Mouse (Mus musculus) forebrain, embryonic 14.5 days (tissue): Measurements from ENCODE around the gene Ube2i. TPM values are rescaled to one million over a fixed set of nuclear protein-coding genes. Genes with fewer than 3 reads are reported as not detected.
"Not testable (repeated sequence)": the region's sequence is repeated elsewhere in the genome, so short reads cannot be mapped to it uniquely, and the experiment has no call there.

Experiments used
- ATAC-seq: fragments of 200-750 bp; cut with Nextera tagmentation; 2 replicates; pipeline ENCODE4 v1.8.0; 2017; ENCODE audit warnings: mild to moderate bottlenecking, moderate library complexity
- DNase-seq: peaks from one replicate; pipeline ENCODE4 v3.0.0-alpha.2; 2015; ENCODE audit warnings: low spot score
- H3K27ac ChIP-seq: fragments of 300-500 bp; sonication (generic); 2 replicates; pipeline ENCODE4 v1.5.1; 2014; ENCODE audit warnings: low read depth, mild to moderate bottlenecking, control low read depth, low read length, moderate library complexity
- H3K27me3 ChIP-seq: fragments of 300-500 bp; sonication (generic); replicated peaks from 2 replicates; pipeline ENCODE4 v1.6.1; 2014; ENCODE audit warnings: low read length, control low read depth, mixed read lengths; ENCODE audit not compliant: control insufficient read depth, insufficient read depth
- H3K36me3 ChIP-seq: fragments of 300-500 bp; sonication (generic); 2 replicates; pipeline ENCODE4 v1.6.1; 2014; ENCODE audit warnings: low read length, control low read depth; ENCODE audit not compliant: control insufficient read depth, insufficient read depth
- H3K4me1 ChIP-seq: fragments of 300-500 bp; sonication (generic); 2 replicates; pipeline ENCODE4 v1.6.1; 2014; ENCODE audit warnings: antibody characterized with exemption, low read length, control low read depth; ENCODE audit not compliant: control insufficient read depth, insufficient read depth
- H3K4me2 ChIP-seq: fragments of 300-500 bp; sonication (generic); 2 replicates; pipeline ENCODE4 v1.6.1; 2014; ENCODE audit warnings: mild to moderate bottlenecking, control low read depth, low read length
- H3K4me3 ChIP-seq: fragments of 300-500 bp; sonication (generic); 2 replicates; pipeline ENCODE4 v1.5.1; 2014; ENCODE audit warnings: low read depth, low read length, control low read depth
- H3K9ac ChIP-seq: fragments of 300-500 bp; sonication (generic); 2 replicates; pipeline ENCODE4 v1.6.1; 2014; ENCODE audit warnings: mild to moderate bottlenecking, low read length, control low read depth, moderate library complexity
- H3K9me3 ChIP-seq: fragments of 300-500 bp; sonication (generic); replicated peaks from 2 replicates; pipeline ENCODE4 v1.6.1; 2016; ENCODE audit warnings: low read length, control low read depth, mixed read lengths; ENCODE audit not compliant: control insufficient read depth
- WGBS: fragments of 180-500 bp; shearing (Covaris S2); extraction: QIAGEN DNeasy Blood & Tissue Kit; methylation state at CpG from one replicate; pipeline ENCODE4 v1.1.7; 2014; 5-methylcytosine and 5-hydroxymethylcytosine counted together
- polyA plus RNA-seq: library from polyadenylated mRNA; unstranded; fragments of >200 nt; fragmentation: Nextera tagmentation; extraction: Ambion mirVana; gene quantifications from 2 replicates; pipeline ENCODE4 v1.2.1, GENCODE M21; 2014

Ube2i gene
- polyA plus RNA-seq, 1 experiment from 2014 or later: 662 TPM

DNA sequence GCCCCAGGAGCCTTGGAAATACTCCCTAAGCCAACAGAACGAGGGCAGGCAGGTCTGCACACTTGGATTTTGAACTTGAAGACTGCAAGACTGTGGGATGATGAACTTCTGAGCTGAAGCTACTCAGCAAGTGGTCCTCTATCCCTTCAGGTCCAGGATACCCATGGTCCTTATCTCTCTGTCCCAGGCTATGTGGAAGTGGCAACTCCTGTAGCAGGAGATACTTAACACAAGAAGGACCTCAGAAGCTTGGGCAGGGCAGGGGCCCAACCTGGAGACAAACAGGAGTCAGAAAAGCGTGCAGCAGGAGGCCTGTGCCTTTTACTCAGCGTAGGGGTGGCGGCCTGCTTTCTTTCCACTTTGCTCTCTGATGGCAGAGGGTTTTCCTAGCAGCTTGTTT lies 48.8 kb downstream of the Ube2i start:
- H3K4me1 ChIP-seq: no peaks in the 10 kb centered on the region
- ATAC-seq (no peak), DNase-seq (no peak)
- peaks cover 26% of the 10 kb centered on the region for H3K36me3 ChIP-seq
- H3K27me3 ChIP-seq: no peaks in the 10 kb centered on the region
- H3K9me3 ChIP-seq: no peaks in the 10 kb centered on the region
- H3K27ac ChIP-seq: no peak overlapping the region
- H3K9ac ChIP-seq: no peak overlapping the region
- whole genome bisulfite sequencing: 86% methylated on average over 4 of the region's 4 CpGs
- H3K4me2 ChIP-seq: no peak overlapping the region
- no peak overlapping the region for H3K4me3 ChIP-seq

DNA sequence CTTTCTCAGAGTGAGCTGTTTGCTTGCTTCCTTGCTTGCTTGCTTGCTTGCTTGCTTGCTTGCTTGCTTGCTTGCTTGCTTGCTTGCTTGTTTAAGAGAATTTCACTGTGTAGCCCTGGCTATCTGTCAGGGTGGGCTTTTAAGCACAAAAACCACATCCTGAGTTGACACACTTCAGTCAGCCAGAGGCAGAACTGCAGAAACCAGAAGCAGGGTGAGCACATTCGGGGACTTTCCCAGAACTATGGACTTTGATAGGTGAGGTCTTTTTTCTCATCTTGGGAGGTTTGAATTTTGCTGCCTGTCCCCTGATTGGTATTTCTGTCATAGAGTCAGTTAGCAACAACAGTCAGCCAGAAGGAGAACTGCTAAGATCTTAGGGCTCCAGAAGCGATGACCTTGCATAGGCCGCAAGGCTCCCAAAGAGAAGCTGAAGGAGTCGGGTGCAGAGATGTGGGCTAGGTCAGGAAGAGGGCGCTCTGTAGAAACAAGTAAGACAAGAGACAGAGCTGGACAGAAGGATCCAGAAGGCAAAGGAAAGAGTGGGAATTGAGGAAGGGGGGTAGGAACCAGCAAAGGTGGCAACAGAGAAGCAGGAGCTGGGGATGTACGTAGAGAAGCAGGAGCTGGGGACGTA lies 49.7 kb downstream of the Ube2i start:
- Histone ChIP-seq H3K36me3 (peaks cover 26% of the 10 kb centered on the region), H3K27ac (no peak overlapping the region), H3K27me3 (no peaks in the 10 kb centered on the region), H3K4me2 (no peak overlapping the region), H3K9me3 (no peaks in the 10 kb centered on the region), H3K4me1 (no peaks in the 10 kb centered on the region), H3K9ac (no peak overlapping the region), H3K4me3 (no peak overlapping the region)
- DNase-seq (no peak), ATAC-seq (no peak)
- WGBS: 91% methylated on average over 7 of the region's 7 CpGs

DNA sequence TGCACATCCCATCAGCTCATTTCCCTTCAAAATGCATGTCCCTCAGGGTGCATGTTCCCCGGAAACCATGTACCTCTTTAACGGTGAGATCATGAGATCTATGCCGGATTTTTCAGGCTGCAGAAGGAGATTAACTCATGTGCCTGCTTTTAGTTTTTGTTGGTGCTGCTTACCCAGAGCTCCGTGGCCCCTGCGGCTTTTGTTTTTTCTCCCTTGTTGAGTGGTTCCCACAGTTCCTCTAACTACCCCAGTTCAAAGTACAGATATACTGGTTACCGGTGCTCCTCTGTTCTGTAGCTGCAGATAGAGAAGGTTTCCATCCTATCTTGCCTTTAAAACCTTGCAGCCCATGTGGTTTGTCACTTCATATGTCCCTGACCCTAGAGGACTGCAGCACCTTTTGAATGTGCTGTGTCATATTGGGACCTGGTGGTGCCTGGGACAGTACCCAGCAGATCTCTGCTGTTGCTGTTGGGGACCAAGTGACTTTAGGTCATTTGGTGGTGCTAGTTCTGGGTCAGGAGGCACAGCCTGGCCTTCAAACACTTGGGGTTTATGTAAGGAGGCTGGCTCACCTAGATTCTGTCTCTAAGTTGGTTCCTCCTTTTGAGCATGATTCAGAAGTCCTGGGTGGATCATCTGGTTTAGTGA lies 51.3 kb downstream of the Ube2i start:
- Histone ChIP-seq H3K27ac (0 out of 2 replicates have a peak overlapping the region, but pooled peaks have one; percentile 9), H3K9me3 (no peaks in the 10 kb centered on the region), H3K27me3 (no peaks in the 10 kb centered on the region), H3K4me1 (no peaks in the 10 kb centered on the region), H3K4me2 (peak overlapping the region; percentile 53; the same call in 1 of the 2 replicates), H3K4me3 (no peak overlapping the region), H3K9ac (no peak overlapping the region), H3K36me3 (peaks cover 28% of the 10 kb centered on the region)
- no peak for ATAC-seq
- 27% methylated on average over 6 of the region's 6 CpGs for WGBS
- DNase-seq: no peak

DNA sequence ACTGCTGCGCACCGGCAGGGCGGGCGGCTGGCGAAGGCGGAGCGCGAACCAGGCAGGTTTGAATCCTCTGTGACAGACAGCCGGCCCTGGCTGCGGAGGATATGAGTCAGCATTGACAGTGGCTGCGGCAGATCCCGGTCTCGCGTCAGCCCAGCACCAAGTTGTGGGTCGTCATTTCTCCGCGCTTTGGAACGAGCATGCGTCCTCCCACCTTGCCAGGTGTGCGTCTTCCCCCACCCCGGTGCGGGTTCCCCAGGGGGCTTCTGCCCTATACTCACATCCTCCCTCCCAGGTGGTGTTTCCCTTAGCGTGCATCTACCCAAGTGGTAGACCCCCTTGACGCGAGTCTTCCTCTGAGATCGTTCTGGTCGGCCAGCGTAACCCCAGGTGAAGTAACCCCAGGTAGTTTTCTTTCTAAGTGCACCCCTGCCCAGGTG lies 51.9 kb downstream of the Ube2i start:
- H3K9me3 ChIP-seq, H3K27me3 ChIP-seq, H3K4me1 ChIP-seq, DNase-seq, H3K9ac ChIP-seq: not testable (repeated sequence)
- H3K4me2 ChIP-seq: peak overlapping the region; percentile 53
- peak; percentile 93 for ATAC-seq
- H3K27ac ChIP-seq: 0 out of 2 replicates have a peak overlapping the region, but pooled peaks have one; percentile 9
- 8% methylated on average over 13 of the region's 28 CpGs for WGBS
- peak overlapping the region; percentile 24; the same call in 1 of the 2 replicates for H3K4me3 ChIP-seq
- peaks cover 25% of the 10 kb centered on the region for H3K36me3 ChIP-seq

DNA sequence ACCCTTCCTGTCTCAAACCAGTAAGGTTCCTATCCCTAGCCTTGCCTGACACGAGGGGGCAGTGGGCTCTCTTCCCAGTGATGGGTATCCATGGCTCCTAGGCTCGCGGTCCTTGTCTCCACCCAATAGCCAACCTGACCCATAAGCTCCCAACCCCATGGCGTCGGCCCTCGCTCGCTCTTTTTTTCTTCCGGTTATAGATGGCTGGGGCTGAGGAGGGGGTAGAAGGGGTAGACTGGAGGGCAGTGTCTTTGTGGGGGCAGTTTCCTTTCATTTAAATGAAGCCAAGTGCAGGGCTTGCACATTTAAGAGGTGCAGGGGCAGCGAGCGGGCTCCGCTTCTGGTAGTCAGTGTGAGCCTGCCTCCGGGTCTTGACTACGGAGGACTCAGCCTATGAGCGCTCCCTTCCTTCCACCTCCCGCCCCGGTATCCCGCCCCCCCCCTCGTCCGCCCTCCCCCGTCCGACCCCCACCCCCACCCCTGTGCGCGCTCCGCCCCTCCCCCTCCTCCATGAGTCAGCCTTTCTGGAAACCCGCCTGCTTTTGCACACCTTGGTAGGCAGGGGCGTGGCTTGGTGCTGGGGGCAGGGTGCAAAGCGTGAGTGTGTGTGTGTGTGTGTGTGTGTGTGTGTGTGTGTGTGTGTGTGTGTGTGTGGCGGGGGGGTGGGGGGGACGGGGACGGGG lies 52.5 kb downstream of the Ube2i start:
- Histone ChIP-seq H3K27ac (no peak overlapping the region; the same call in 1 of the 2 replicates), H3K27me3 (no peaks in the 10 kb centered on the region)
- peak; percentile 88 for ATAC-seq

DNA sequence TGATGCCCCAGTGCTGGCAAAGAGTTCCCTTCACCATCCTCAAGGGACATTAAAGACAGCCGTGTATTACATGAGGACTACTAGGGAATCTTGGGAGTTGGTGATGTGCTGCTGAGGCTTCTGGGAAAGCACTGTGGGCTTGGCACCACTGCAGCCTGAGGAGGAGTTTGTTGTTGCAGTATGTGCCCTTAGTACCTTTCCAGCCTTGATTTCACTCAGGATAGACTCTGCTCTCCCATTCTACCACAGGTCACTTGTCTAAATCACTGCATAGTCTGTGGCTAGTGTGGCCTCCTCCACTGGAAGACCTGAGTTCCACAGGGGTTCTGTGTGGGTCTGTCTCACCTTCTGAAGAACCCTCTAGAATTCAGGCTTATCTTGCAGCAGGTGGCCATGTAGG lies 53.7 kb downstream of the Ube2i start:
- H3K9ac ChIP-seq: no peak overlapping the region
- no peaks in the 10 kb centered on the region for H3K9me3 ChIP-seq
- peaks cover 27% of the 10 kb centered on the region for H3K36me3 ChIP-seq
- DNase-seq: no peak
- no peaks in the 10 kb centered on the region for H3K4me1 ChIP-seq
- no peaks in the 10 kb centered on the region for H3K27me3 ChIP-seq
- ATAC-seq: no peak
- WGBS: 83% methylated on average over 1 of the region's 1 CpGs
- no peak overlapping the region for H3K4me2 ChIP-seq
- H3K27ac ChIP-seq: no peak overlapping the region
- no peak overlapping the region for H3K4me3 ChIP-seq

More for the DNA sequence above, 52.5 kb downstream of the Ube2i start:
- DNase-seq: peak; percentile 44
- Histone ChIP-seq H3K36me3 (peaks cover 23% of the 10 kb centered on the region), H3K9ac (peak overlapping the region; percentile 60), H3K4me3 (peak overlapping the region; percentile 24), H3K4me1 (no peaks in the 10 kb centered on the region), H3K9me3 (no peaks in the 10 kb centered on the region), H3K4me2 (peak overlapping the region; percentile 53)
- 1% methylated on average over 25 of the region's 30 CpGs for WGBS

DNA sequence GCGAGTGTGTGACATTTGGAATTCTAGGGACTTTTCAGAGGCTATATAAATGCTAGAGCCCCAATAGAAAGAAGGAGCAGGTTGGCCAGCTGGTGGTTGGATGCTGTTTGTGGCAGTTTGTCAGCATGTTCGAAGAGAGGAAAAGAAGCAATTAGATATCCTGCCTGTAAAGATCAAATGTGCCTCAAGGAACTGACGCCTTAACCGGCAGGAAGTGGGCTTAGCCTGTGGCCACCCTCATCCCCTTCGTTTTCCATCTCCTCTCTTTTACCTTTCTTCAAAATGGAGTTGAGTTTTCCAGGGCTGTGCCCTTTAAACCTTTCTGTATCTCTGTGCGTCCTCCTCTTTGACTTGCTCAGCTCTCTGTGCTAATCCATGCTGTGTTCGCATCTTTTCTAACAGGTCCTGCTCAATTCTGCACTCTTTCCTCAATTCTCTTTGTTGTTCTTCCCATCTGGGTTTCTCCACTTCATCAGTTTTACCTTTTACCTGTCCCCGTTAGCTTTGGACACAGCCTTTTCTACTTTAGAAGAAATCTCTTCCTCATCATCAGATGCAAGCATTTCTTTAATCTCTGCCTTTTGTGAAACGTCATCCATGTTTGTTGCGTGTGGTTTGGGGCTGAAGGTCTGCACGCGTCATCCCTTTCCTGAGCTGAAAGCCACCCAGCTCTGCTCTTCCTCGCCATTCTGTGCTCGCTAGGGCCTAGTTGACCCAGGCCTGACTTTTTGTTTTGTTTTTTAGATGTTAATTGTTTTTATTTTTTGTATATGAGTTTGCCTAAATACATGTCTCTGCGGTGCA lies 54.7 kb downstream of the Ube2i start:
- no peak for DNase-seq
- Histone ChIP-seq H3K9me3 (no peaks in the 10 kb centered on the region), H3K4me3 (no peak overlapping the region), H3K4me2 (no peak overlapping the region), H3K4me1 (no peaks in the 10 kb centered on the region), H3K9ac (no peak overlapping the region), H3K27ac (no peak overlapping the region), H3K27me3 (no peaks in the 10 kb centered on the region), H3K36me3 (peaks cover 37% of the 10 kb centered on the region)
- 95% methylated on average over 15 of the region's 15 CpGs for WGBS
- no peak for ATAC-seq

DNA sequence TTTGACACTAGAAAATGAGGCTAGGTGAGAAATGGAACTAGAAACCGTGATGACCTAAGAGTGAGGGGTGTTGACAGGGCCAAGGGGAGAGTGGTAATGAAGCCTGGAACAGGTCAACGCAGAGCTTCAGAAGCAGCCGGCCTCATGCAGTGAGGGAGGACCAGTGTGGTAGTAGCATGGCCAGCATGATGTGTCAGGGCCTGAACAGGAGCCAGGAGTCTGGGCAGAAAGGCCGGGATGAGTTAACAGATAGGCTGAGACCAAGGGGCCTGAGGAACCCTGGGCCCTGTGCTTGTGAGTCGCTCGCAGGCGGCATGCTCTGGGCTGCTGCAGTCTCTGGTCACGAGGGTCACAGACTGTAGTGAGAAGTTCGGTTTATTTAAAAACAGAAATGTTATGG lies 55.5 kb downstream of the Ube2i start:
- ATAC-seq: no peak
- H3K4me1 ChIP-seq: no peaks in the 10 kb centered on the region
- 91% methylated on average over 9 of the region's 9 CpGs for WGBS
- H3K4me2 ChIP-seq: no peak overlapping the region
- peaks cover 44% of the 10 kb centered on the region for H3K36me3 ChIP-seq
- no peak for DNase-seq
- no peak overlapping the region for H3K9ac ChIP-seq
- H3K27ac ChIP-seq: no peak overlapping the region
- no peaks in the 10 kb centered on the region for H3K27me3 ChIP-seq
- H3K9me3 ChIP-seq: no peaks in the 10 kb centered on the region
- no peak overlapping the region for H3K4me3 ChIP-seq
